Mouse (Mus musculus) WW6 (cell line): ENCODE measurements at regions not wholly inside any gene's neighbourhood (a gene's known extent, or its start where the extent isn't known, plus 50 kb on each side); places are given as distances from the start of the nearest gene placed in this dataset.

Source experiments
- DNase-seq: peaks from one replicate; pipeline ENCODE4 v3.0.0-alpha.2; 2013; ENCODE audit warnings: low read depth, low spot score

DNA sequence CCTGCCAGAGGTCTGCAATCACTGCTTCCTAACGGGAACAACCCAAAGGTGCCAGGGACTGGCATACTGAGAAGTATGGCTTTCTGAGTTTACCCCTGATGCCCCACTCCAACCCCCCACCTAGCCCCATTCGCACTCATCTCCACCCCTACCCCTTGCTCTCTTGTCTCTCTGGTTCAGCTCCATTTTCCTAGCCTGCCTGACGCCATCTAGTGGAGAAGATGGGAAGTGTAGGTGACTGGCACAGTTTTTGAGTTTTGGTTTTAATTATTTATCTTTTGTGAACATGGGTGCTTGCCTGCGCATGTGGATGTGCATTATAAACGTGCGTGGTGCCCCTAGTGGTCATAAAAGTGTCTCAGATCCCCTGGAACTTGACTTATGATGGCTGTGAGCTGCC lies 352.3 kb upstream of the Hs6st1 start:
- peak; percentile 13 for DNase-seq

DNA sequence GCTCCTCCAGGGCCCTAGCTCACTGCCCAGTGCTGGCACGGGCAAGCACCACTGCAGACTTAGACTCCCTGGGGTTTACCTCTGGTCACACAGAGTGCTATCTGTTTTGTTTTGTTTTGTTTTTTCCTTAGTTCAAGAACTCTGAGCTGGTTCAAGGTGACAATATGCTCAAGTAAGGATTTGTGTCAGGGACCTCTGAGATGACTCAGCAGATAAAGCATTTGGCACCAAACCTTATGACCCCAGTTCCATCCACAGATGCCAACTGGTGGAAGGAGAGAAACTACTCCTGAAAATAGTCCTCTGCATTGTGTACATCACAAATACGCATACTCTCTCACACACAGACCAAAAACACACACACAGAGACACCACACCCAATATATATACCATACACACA lies 351.0 kb upstream of the Hs6st1 start:
- no peak for DNase-seq

DNA sequence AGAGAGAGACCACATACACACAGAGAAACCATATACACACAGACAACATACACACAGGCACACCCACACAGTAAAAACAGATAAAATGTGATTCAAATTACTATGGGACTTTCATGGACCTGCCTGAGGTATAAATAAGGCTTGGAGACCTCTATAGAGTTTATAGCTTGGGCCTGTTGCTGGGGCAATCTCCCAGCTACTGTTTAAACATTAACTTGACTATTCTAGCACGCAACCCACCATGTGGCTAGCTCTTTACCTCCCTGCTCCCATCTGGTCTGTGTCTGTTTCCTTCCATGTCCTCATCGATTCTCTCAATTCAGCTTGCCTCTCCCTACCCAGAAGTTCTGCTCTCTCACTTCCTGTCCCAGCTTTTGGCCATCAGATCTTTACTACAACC lies 350.5 kb upstream of the Hs6st1 start:
- no peak for DNase-seq

DNA sequence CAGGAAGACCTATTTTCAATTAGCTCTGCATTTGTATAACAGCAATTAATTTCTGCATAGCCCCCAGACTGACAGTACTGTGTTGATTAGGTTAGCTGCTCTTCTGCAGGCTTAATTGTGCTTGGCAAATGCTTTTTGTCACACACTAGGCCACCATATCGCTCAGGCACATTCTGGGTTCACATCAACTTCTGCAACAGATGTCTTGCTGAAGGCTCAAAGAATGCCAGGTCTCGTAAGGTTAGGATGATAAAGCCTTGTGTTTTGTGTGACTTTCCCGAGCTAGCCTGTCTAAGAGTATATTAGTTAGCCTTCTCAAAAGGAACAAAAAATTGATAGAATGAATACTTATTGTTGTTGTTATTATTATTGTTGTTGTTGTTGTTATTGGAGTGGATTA lies 348.1 kb upstream of the Hs6st1 start:
- no peak for DNase-seq

DNA sequence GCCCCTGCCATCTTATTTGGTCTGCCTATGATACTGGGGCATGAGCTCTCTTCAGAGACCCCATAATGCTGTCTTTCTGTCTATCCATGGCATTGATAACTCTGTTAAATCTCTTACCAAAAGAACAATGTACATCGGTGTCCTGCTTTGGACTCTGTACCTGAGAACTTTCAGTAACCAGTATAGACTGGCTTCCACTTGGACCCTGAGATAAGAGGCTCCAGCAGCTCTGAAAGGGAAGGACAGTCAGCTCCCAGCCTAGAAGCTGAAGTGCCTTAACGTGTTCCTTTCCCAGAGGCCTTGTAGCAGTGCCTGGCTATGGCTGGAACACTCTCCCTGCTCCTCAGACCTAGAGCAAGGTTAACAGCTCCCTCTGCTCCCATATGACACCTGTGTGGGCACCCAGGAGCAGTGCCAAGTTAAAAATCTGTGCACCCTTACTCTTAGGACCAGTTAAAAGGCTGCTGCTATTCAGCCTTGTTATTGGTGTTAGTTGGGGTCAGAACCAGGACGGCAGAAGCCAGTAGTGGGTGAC lies 343.8 kb upstream of the Hs6st1 start:
- no peak for DNase-seq

DNA sequence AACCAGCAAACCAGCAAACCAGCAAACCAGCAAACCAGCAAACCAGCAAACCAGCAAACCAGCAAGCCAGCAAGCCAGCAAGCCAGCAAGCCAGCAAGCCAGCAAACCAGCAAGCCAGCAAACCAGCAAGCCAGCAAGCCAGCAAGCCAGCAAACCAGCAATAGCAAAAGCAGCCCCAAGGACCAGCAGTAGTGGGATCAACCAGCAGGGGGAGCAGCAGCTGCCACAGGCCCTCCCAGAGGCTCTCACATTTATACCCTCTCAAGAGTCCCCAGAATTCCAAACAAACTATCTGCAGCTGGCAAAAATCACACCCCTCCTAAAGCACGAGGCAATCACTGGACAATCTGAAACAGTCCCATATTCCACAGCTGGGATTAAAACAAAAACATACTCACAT lies 341.6 kb upstream of the Hs6st1 start:
- no peak for DNase-seq

DNA sequence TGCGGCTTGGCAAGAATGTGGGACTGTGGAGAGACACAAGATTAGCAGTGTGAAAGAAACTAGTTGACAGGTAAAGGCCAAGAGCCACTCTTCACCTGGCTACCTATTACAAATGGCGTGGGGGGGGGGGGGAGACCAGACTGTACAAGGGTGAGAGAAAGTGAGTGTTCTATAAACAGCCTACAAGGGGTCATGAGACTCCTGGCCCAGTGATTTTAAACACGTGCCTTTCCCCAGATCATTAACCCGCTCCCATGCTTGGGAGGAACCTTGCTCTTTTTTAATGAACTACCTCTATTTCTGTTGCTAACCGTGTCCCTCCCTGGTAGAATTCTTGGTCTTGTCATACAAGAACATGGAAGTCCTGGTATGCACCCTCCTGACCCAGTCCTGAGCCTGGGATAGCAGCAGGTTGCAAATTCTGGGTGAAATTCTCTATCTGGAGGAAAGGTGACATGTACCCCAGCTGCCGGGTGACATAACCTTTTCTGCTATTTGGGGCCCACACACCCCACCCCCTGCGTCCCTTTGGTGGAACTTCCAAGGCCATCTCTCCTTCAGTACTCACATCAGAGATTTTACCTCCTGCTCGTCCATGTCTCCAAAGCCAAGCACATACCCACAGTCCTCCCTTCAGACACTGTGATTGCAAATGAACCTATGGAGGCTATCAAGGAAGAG lies 340.8 kb upstream of the Hs6st1 start:
- no peak for DNase-seq

DNA sequence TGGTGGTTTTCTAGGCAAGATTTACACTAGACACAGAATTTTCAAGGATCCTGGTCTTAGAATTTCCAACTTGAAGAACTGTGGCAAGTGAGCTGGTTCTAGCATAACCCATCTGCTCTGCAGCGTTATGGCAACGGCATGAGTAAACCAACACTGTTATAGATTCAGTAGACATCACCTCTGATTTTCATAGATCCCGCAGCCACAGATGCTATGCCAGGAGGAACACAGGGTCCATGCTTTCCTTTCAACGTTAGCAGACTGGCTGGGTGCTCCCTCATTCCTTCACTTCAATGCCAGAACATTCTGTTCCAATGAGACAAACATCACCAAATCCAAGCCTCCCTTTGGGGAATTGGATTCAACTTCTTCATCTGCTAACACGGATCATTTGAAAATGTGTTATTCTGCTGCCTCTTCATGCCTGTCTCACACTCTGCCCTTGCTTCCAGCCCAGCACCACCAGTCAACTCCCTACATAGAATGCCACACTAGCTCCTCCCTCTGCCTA lies 338.4 kb upstream of the Hs6st1 start:
- DNase-seq = no peak

DNA sequence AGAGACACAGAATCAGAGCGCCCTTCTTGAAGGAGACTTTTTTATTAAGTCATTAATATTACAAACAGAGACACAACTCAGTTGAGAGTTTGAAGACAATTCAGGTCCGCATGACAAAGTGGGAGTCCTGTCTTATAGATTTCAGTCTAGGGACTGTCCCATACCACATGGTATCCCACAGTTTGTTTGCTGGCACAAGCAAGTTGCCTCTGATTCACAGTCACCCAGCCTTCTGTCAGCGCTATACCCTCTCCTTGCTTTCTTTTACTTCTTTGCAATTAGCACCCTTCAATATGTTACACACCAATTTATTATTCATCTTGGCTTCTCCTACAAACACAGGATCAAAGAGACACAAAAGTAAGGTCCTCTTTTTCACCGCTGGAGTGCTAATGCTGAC lies 337.9 kb upstream of the Hs6st1 start:
- DNase-seq = no peak

DNA sequence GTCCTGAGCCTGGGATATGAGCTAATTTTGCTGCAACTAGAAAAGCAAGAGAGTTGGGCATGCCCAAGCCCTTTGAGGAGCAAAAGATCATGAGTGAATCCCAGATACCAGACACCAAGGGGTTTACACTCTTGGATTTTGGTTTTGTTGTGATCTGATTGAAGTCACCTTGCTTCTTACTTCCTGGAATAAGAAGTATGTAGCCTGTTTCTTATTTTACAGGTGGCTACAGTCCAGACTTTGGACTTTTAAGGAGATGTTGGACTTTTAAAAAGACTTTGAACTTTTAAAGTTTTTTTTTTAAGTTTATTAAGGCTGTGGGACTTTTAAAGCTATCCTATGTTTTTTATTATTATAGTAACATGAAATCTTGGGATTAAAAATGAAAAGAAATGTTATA lies 332.0 kb upstream of the Hs6st1 start:
- DNase-seq = no peak

DNA sequence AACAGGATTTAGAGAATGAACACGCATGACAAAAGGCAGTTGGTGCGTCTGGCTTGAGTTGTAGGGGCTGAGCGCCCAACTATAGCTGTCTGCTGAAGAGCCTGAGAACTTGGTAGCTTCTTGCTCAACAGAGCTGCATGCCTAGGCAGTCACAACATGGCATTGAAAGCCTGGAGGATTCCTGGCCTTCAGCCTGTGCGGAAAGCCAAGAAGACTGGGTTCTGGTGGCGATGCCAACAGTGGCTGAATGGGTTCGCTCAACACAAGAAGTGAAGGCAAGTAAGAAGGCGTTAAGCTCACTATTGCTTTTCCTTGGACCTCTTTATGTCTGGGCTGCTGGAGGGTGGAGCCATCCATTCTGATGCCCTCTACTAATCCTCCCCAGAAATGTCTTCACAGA lies 318.6 kb upstream of the Hs6st1 start:
- DNase-seq = no peak

DNA sequence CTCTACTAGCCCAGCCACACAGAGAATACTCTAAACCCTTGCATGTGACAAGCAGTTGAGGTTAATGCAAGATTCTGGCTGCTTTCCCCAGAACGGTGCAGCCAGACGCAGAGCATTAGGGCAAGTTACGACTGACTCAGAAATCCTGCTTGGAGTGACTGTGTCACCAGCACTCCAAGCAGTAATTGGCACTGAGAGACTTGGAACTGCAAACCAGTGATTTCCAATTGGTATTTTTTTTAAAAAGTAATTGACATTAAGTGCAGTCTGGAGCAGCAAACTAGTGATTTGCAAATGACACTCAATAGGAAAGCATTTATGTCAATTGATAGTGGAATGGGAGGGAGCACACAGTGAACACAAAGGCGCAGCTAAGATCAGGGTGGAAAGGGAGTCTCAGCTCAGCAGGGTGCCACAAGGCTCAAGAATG lies 318.1 kb upstream of the Hs6st1 start:
- DNase-seq = peak; percentile 40

DNA sequence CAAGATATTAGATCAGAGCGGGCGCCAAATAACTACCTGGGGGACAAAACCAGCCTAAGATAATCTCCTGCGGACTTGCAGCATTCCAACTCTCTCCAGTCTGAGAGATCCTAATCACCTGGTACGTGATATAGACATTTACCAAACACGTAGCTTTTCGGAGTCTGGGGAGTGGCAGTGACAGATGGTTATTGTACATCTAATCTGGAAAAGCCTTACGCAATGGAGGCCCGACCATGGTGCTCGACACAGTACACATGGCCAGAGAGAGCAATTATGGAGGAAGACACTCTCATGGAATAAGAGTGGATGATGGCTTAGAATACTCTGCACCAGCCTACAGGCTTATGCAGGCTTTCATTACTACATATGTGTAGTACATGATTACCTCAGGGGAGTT lies 315.6 kb upstream of the Hs6st1 start:
- no peak for DNase-seq

DNA sequence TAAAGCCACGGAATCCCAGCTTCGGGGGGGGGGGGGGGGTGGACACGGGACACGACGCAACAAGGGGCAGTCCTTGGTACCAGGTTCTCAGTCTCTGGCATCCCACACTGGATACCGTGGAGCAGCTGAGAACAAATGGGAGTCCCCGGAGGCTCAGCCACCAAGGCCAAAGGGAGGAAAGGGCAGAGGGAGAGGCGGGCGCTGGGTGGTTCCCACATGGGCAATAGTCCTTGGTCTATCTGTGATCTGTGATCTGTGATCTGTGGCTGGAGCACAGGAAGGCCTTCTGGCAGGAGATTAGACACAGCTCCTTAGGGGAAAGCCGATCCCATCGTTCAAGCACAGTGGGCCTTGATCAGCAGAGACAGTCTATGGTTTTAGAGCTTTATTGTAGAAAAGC lies 314.0 kb upstream of the Hs6st1 start:
- DNase-seq = no peak

DNA sequence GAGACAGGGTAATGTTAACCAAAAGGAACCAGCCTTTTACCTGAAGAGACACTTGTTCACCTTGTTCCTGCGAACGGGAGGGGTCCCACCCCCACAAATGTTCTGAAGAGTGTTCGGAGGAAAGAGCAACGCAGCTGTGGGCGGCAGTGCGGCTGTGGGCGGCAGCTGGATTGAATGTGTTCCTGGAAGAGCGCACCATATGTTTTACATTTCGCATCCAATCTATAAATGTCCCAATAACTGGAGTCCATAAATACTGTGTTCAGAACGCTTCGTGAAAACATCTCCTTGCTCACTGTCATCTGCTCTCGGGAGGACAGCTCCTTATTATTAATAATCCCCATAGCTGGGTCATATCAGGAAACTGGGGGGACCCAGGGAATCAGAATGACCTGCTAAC lies 309.2 kb upstream of the Hs6st1 start:
- no peak for DNase-seq

DNA sequence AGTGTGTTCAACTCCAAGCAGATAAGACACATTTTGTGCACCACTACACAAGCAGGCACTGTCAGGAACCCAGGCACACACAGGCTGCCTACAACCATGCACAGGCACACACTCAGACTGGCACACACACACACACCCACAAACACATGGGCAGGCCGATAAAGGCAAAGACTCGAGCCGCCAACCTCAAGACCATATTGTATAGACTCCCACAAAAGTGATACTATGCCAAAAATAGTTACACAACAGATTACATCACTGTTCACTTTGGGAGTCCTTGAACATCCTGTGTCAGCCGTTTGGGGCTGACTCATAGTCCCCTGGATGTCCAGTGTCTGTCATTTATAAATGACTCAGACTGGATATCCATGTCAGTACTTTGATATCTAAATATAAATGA lies 308.6 kb upstream of the Hs6st1 start:
- no peak for DNase-seq

DNA sequence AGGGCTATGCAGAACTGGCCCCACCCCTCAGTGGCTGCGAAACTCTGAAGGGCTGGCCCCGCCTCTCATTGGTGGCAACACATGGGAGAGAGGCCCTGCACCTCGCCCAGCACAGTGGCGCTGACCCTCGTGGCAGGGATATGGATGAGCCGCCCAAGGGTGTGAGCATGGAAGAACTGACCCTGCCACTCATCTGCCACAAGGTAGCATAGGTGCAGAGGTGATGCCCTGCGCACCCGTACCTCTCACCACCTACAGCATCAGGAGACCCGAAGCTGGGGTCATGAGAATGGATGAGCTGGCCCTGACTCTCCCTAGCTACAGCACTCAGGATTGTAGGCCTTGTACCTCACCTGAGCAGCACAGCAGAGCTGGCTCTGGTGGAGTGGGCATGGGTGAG lies 305.1 kb upstream of the Hs6st1 start:
- DNase-seq = no peak

DNA sequence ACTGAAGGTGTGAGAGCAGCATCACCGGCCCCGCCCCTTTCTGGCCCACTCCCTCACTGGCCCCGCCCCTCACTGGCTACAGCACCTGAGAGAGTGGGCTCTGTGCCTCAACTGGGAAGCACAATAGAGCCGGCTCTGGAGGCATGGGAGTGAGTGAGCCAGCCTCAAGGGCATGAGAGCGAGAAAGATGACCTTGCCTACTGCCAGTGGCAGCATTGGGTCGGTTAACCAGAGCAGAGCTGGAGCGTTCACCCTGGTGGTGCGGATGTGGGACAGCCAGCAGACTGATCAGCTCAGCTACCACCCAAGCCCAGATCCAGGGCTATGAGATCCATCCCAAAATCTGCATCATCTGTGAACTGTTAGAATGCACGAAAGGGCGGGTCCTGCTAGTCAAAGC lies 304.7 kb upstream of the Hs6st1 start:
- no peak for DNase-seq

DNA sequence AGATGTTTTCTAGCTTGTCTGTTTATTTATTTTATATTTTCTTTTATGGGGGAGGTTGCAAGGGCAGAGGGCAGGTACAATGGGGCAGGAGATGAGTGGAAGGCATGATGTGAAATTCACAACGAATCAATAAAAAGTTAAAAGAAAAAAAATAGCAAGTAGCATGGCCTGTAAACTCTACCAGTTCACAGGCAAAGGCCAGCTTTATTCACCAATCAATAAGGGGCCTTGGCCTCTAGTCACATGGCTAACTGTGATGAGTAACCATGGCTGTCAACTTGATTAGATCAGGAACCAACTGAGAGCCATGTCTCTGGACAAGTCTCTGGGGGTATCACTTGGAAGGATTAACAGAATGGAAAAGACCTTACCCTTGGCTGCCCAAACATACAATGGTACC lies 304.1 kb upstream of the Hs6st1 start:
- no peak for DNase-seq

DNA sequence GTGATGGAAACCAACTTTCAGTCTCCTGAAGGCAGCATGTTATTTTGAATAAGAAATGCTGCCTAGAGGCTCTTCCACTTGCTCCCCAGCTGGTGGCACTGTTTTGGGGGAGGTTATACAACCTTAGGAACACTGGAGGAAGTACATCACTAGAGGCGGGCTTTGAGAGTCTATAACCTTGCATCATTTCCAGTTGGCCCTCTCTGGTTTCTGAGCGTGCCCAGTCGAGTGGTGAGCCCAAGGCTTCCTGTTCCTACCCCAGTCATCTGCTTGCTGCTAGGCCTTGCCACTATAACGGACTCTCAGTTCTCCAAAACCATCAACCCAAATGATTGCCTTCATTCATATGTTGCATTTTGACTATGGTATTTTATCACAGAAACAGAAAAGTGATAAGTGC lies 302.5 kb upstream of the Hs6st1 start:
- no peak for DNase-seq

DNA sequence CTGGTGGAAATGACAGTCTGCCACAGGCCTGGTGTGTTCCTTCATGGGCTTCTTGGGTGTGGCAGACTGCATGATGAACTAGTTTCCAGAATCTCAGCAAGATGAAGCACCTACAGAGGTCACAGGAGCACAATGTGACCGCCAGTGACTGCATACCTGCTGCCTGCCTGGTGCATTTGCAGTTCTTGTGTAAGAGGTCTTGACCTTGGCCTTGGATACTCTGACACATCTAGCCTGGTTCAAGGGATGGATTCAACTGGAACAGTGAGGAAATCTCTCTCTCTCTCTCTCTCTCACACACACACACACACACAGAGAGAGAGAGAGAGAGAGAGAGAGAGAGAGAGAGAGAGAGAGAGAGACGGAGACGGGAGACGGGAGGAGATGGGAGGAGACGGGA lies 301.9 kb upstream of the Hs6st1 start:
- DNase-seq = no peak

DNA sequence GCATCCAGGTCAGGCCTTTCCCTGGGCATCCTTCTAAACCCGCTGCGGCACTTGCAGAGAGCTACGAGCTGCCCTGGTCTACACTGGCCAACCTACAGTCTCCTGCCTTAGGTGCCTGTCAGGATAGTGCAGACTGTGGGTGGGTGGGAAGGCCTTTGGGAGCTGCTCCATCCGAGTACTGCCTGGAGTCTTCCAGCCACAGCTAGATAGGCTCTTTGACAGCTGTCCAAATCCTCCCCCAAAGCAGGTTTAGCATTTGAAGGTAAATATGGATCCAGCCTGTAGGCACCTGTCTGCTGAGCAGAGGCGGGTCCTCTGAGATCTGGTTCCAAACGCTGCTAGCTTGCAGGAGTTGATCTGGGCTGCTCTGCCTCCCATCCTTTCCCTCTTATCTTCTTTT lies 295.6 kb upstream of the Hs6st1 start:
- no peak for DNase-seq

DNA sequence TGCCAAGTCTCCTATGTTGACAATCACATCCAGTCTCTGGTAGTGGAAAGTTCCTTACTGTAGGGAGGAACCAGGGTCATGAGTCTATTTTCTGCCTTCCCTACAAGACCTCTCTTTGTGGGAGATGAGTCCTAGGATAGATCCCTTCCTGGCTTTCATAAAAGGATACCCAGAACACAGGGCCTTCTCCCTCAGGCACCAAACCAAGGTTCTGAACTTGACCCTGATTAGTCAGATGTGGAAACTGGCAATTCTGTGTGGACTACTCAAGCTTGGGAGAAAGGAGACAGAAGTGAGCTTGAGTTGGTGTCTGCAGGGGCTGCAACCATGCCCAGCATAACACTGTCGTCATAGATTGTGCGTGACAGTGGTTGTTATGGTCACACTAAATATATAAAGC lies 293.6 kb upstream of the Hs6st1 start:
- no peak for DNase-seq

DNA sequence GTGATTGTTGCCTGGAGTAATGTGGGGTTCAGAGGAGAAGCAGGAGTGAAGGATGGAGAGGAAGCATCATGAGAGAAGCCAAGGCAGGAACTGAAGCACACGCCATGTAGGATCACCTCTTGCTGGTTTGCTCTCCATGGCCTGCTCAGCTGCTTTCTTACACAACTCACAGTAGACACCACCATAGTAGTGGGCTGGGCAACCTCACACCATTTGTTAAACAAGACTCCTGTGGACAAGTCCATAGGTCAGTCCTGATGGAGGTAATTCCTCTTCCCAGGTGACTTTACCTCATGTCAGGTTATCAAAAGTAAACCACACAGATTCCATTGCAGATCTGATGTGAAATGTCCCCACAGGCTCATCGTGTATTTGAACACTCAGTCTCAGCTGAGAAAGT lies 285.5 kb upstream of the Hs6st1 start:
- DNase-seq = no peak
